Mouse (Mus musculus): ENCODE data around the gene Vamp8.

DNA sequence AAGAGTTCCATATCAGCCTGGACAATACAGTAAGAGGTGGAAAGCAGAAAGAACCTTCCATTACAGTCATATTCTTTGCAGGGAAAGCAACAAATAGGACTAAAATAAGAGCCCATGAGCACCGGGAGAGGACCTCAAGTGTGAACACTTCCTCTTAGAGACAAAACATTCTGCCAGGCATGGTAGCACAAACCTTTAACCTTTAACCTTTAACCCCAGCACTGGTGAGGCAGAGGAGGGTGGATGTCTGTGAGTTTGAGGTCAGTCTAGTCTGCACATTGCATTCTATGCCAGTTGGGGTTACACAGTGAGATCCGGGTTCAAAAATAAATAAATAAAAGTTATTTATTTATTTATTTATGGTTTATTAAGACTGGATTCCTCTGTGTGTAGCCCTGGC, 50.0 kb downstream of the Vamp8 start:
- TF ChIP-seq CTCF (conservative IDR thresholded peaks at IDR 0.05; ENCODE audit: low read length) (no peak), NANOG (IDR thresholded peaks at IDR 0.05; ENCODE audit: borderline replicate concordance, low read length) (no peak), POU5F1 (IDR thresholded peaks at IDR 0.05; ENCODE audit: borderline replicate concordance, low read length) (no peak)

Measured in E14TG2a.4 (cell line).